Mouse (Mus musculus) midbrain, embryonic 13.5 days (tissue): ENCODE results near the gene Cep89. TPM values are rescaled to one million over a fixed set of nuclear protein-coding genes. Genes with fewer than 3 reads are reported as not detected.

Source experiments
- ATAC-seq: fragments of 200-750 bp; cut with Nextera tagmentation; 2 replicates; pipeline ENCODE4 v1.8.0; 2017; ENCODE audit warnings: mild to moderate bottlenecking, moderate TSS enrichment, moderate library complexity
- H3K27ac ChIP-seq: fragments of 300-500 bp; sonication (generic); 2 replicates; pipeline ENCODE4 v1.5.1; 2015; ENCODE audit warnings: inconsistent platforms, mild to moderate bottlenecking, moderate library complexity
- H3K27me3 ChIP-seq: fragments of 300-500 bp; sonication (generic); 2 replicates; pipeline ENCODE4 v1.6.1; 2015; ENCODE audit warnings: mild to moderate bottlenecking, inconsistent platforms
- H3K36me3 ChIP-seq: fragments of 300-500 bp; sonication (generic); 2 replicates; pipeline ENCODE4 v1.6.1; 2015; ENCODE audit warnings: mild to moderate bottlenecking, inconsistent platforms
- H3K4me1 ChIP-seq: fragments of 300-500 bp; sonication (generic); replicated peaks from 2 replicates; pipeline ENCODE4 v1.6.1; 2015; ENCODE audit warnings: inconsistent platforms
- H3K4me2 ChIP-seq: fragments of 300-500 bp; sonication (generic); replicated peaks from 2 replicates; pipeline ENCODE4 v1.6.1; 2015; ENCODE audit warnings: moderate library complexity, mild to moderate bottlenecking, inconsistent platforms
- H3K4me3 ChIP-seq: fragments of 300-500 bp; sonication (generic); replicated peaks from 2 replicates; pipeline ENCODE4 v1.5.1; 2015; ENCODE audit warnings: mild to moderate bottlenecking, inconsistent platforms
- H3K9ac ChIP-seq: fragments of 300-500 bp; sonication (generic); replicated peaks from 2 replicates; pipeline ENCODE4 v1.6.1; 2015; ENCODE audit warnings: mild to moderate bottlenecking, inconsistent platforms
- H3K9me3 ChIP-seq: fragments of 300-500 bp; sonication (generic); 2 replicates; pipeline ENCODE4 v1.6.1; 2016; ENCODE audit warnings: mild to moderate bottlenecking, inconsistent platforms
- WGBS: fragments of 180-500 bp; shearing (Covaris S2); methylation state at CpG from one replicate; pipeline ENCODE4 v1.1.7; 2015; 5-methylcytosine and 5-hydroxymethylcytosine counted together
- polyA plus RNA-seq: library from polyadenylated mRNA; unstranded; fragments of >200 nt; fragmentation: Nextera tagmentation; extraction: Ambion mirVana; gene quantifications from 2 replicates; pipeline ENCODE4 v1.2.1, GENCODE M21; 2015

Cep89 gene
- polyA plus RNA-seq = 36.2 and 38.3 TPM in 2 replicates

DNA sequence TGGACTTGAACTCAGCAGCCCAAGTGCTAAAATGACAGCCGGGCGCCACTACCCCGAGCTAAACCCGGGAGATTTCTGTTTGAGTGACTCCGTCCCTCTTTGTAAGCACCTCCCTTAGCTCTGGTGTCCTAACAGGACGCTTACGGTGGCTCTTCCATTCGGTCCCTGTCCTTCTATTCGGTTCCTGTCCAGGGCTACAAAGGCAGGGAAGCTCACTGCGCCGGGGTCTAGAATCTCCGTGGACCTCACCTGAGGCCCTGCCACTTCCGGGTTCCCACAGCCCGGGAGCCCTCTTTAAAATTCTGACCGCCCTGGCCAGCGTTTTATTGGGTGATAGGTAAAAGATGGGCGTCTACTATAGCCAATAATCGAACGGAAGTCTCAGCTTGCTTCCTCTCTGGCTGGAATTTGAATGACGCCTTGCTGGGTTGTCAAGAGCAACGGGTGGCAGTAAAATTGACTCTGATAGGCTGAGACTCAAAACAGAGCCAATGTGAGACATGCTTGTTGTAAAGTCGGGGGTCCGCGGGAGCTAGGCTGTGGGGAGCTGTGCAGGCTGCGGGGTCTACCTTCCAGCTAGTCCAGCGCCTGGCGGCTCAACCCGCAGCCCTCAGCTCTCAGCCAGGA, at the start of gene Cep89, which contains the start of gene Faap24:
TSS of gene Cep89 (plus strand) at position 494 of the 627 bp plus-strand sequence.
TSS of gene Faap24 (minus strand) at position 295 of the 627 bp plus-strand sequence.
- peak; percentile 99 for ATAC-seq
- Histone ChIP-seq H3K4me2 (peak within 1 kb of the TSS; percentile 83), H3K4me3 (peak within 1 kb of the TSS; percentile 71), H3K36me3 (peaks cover 54% of the 10 kb centered on the region), H3K27me3 (no peaks in the 10 kb centered on the region), H3K9me3 (no peaks in the 10 kb centered on the region), H3K4me1 (peaks cover 23% of the 10 kb centered on the region), H3K9ac (peak within 1 kb of the TSS; percentile 75), H3K27ac (no peak within 1 kb of the TSS)
- under 1% methylated on average over 28 of the region's 28 CpGs for WGBS

DNA sequence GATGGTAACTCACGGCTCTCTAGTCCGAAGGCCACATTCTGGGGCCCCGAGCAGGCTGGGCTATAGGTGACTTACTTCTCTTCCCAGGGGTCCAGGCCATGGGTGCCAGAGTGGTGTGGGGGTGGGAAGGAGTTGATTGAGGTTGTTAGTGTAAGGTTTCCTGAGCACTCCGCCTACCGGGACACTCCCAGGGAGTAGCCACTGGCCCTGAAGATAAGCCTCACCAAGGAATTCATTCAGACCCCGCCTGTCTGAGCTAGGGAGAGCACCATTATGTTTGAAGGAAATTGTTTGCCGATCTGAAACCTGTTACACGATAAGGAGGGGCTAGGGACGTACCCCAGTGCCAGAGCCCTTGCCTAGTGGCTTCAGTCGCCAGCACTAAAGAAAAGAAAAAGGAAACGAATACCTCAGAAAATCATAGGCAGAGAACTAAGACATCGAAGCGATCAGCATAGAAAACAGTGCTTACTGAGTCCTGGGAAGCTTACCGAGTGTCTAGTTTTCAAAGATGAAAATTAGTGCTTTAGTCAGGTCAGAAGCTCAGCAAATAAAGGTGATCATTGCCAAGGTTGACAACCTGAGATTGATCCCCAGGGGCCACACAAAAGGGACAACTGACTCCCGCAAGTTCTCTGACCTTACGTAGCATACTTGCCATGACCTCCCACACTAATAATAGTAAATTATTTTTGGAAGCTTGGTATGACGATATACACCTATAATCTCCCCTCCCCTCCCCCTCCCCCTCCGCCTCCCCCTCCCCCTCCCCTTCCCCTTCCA, 48.7 kb upstream of the Cep89 start:
- ATAC-seq = no peak
- no peak overlapping the region for H3K27ac ChIP-seq
- no peaks in the 10 kb centered on the region for H3K36me3 ChIP-seq
- no peaks in the 10 kb centered on the region for H3K27me3 ChIP-seq
- H3K4me1 ChIP-seq = no peaks in the 10 kb centered on the region
- no peak overlapping the region for H3K4me3 ChIP-seq
- no peak overlapping the region for H3K4me2 ChIP-seq
- H3K9me3 ChIP-seq = no peaks in the 10 kb centered on the region
- WGBS = 77% methylated on average over 17 of the region's 18 CpGs
- no peak overlapping the region for H3K9ac ChIP-seq

DNA sequence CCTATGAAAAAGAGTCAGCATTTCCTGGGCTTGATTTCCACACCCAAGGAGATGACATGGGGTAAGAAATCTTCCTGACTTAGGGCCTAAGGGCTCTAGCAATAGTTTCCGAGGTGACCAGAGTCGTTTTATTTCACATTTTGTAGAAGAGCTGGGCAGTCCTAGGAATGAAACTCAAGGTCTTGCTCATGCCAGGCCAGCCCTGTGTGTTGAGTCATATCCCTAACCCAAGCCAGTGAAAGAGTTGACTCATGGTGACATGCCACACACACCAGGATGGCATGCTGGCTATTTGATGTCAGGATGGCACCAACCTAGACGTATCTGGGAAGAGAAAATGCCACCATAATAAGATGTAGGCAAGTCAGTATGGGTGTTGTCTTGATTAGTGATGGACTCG, 47.8 kb upstream of the Cep89 start:
- H3K9ac ChIP-seq = no peak overlapping the region
- no peak overlapping the region for H3K27ac ChIP-seq
- no peak overlapping the region for H3K4me3 ChIP-seq
- no peak for ATAC-seq
- H3K27me3 ChIP-seq = no peaks in the 10 kb centered on the region
- WGBS = 89% methylated on average over 4 of the region's 4 CpGs
- H3K9me3 ChIP-seq = no peaks in the 10 kb centered on the region
- H3K4me1 ChIP-seq = no peaks in the 10 kb centered on the region
- H3K36me3 ChIP-seq = no peaks in the 10 kb centered on the region
- no peak overlapping the region for H3K4me2 ChIP-seq

DNA sequence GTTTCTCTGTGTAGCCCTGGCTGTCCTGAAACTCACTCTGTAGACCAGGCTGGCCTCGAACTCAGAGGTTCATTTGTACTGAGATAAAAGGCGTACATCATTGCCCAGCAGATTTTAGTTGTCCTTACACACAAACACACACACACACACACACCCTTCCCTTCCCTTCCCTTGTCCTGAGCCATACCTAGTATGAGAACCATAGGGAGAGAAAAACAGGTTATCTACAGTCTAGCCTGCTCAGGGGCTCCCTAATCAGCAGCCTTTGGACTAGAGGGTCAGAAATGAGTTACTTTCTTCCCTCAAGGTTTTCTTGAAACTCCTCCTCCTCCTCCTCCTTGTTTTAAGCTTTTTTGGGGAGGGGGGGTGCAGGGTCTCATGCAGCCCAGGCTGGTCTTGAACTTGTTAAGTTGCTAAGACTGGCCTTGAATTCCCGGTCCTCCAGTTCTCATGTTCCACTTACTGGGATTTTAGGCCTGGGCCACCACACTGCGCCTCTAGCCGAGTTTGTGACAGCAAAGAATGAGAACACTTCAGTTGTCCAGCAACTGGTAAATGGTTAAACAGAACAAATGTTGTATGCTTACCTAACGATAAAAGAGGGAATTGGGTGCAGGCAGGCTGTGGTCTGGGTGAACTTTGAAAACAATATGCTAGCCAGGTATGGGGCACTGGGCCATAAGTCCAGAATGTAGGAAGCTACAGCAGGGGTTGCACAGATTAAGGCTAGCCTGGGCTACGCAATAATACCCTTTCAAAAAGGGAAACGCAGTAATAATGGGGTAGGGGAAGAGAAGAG, 46.8 kb upstream of the Cep89 start:
- Histone ChIP-seq H3K4me1 (no peaks in the 10 kb centered on the region), H3K9me3 (no peaks in the 10 kb centered on the region), H3K36me3 (no peaks in the 10 kb centered on the region), H3K9ac (no peak overlapping the region), H3K4me3 (no peak overlapping the region), H3K27ac (no peak overlapping the region), H3K27me3 (no peaks in the 10 kb centered on the region), H3K4me2 (no peak overlapping the region)
- WGBS = 93% methylated on average over 8 of the region's 8 CpGs
- no peak for ATAC-seq

DNA sequence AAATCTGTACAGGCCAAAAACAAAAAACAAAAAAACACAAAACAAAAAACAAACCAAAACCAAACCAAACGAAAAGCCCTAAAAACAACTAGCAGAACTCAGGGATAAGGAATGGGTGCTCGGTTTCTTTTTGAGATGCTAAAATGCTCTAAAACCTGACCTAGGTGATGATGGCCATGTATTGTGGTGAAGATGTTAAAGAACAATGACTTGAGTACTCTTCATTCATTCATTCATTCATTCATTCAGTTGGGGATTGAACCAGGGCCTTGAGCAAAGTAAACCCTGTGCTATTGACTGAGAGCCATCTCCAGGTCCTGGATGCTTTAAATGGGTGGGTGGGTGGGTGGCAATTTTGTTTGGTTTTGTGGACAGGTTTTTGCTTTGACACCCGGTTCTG, 45.7 kb upstream of the Cep89 start:
- Histone ChIP-seq H3K36me3 (no peaks in the 10 kb centered on the region), H3K27me3 (no peaks in the 10 kb centered on the region), H3K9ac (no peak overlapping the region), H3K4me2 (no peak overlapping the region), H3K4me3 (no peak overlapping the region), H3K9me3 (no peaks in the 10 kb centered on the region), H3K27ac (no peak overlapping the region), H3K4me1 (no peaks in the 10 kb centered on the region; the same call in 1 of the 2 replicates)
- WGBS = 89% methylated on average over 3 of the region's 3 CpGs
- ATAC-seq = no peak

DNA sequence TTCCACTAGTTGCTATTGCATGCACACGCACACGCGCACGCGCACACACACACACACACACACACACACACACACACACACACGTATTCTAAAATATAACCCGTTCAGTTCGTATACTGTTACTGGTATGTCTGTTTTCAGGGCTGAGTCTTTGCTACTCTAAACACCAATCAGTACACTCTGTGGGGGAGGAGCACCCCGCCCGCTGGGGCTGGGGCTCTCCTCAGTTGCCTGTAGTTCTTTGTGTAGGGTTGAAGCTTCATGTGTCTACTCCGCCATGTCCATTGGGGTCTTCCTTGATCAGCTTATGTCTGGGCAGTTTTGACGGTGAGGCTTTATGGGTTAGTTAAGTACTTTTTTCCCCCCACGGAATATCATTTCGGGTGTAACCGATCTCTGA, 43.5 kb upstream of the Cep89 start:
- Histone ChIP-seq H3K27me3 (no peaks in the 10 kb centered on the region), H3K4me3 (no peak overlapping the region), H3K36me3 (no peaks in the 10 kb centered on the region), H3K27ac (no peak overlapping the region), H3K9ac (no peak overlapping the region), H3K4me1 (no peaks in the 10 kb centered on the region; the same call in 1 of the 2 replicates), H3K9me3 (no peaks in the 10 kb centered on the region), H3K4me2 (no peak overlapping the region)
- no peak for ATAC-seq
- WGBS = 89% methylated on average over 15 of the region's 15 CpGs

DNA sequence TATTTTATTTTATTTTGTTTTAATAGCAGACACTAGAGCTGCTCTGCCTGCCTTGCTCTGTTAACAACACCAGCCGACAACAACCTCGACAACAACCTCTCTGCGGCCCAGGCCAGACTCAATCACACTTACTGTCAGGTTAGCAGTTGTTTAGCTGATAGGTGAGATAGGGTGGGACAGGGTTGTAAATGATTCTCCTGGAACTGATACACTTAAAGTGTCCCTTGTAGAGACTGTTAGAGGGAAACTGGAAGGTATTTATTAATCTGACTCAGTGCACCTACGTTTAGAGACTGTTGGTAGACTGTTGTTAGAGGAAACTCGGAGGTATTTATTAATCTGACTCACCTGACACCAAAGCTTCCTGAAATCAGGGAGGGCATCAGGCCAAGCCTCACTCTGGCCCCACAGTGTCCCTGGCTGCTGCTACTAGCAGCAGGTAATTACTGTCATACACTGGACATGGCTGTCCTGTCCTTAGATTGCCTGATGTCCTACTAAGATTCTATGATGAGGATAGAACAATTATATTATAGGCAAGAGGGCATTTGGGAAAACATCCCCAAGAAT, 41.4 kb upstream of the Cep89 start:
- Histone ChIP-seq H3K4me2 (no peak overlapping the region), H3K4me3 (no peak overlapping the region), H3K27ac (no peak overlapping the region)

DNA sequence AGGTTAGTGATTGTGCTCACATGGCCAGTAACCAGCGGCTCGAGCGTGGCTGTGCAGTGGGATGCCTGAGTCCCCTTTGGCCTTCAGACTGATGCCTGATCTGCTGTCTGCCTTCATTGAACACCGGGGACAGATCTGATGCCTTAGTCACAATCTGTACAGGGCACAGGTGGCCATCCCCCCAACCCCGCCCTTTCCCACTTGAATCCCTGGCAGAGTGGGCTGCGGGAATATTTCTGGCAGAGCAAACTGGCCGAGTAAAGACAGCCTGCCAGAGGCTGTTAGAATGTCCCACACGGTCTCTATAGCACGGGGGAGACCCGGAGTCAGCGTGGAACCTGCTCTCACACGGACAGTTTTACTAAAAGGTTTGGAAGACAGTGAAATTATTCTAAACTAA, 39.2 kb upstream of the Cep89 start:
- 88% methylated on average over 12 of the region's 12 CpGs for WGBS
- Histone ChIP-seq H3K4me1 (no peaks in the 10 kb centered on the region; the same call in 1 of the 2 replicates), H3K9me3 (no peaks in the 10 kb centered on the region), H3K9ac (no peak overlapping the region), H3K27me3 (no peaks in the 10 kb centered on the region), H3K27ac (no peak overlapping the region), H3K4me2 (no peak overlapping the region), H3K36me3 (no peaks in the 10 kb centered on the region), H3K4me3 (no peak overlapping the region)
- ATAC-seq = no peak

More for the DNA sequence above, 41.4 kb upstream of the Cep89 start:
- no peak for ATAC-seq
- no peaks in the 10 kb centered on the region for H3K36me3 ChIP-seq
- H3K9me3 ChIP-seq = no peaks in the 10 kb centered on the region
- no peaks in the 10 kb centered on the region for H3K27me3 ChIP-seq
- WGBS = 89% methylated on average over 5 of the region's 5 CpGs
- no peak overlapping the region for H3K9ac ChIP-seq
- H3K4me1 ChIP-seq = no peaks in the 10 kb centered on the region; the same call in 1 of the 2 replicates

DNA sequence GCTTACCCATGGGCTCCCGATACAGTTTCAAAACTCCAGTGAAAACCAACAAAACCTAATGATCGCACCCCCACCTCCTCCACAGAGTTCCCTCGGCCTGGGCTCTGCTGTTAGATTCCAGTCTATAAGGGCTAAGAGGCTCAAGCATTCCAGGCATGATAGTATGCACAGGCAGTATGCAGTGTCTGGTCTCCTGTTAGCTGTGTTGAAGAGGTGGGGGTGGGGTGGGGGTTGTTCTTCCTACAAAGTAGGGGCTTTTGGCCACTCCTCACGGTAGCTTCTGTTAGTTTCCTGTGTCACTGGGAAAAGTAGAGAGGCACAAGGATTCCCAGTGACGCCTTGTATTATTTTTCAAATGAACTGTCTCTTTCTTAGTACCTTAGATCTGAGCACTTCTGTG, 34.6 kb upstream of the Cep89 start:
- H3K9me3 ChIP-seq = no peaks in the 10 kb centered on the region
- 75% methylated on average over 5 of the region's 5 CpGs for WGBS
- no peak overlapping the region for H3K9ac ChIP-seq
- no peak overlapping the region for H3K27ac ChIP-seq
- no peaks in the 10 kb centered on the region for H3K27me3 ChIP-seq
- H3K4me3 ChIP-seq = no peak overlapping the region
- no peak for ATAC-seq
- no peaks in the 10 kb centered on the region for H3K4me1 ChIP-seq
- no peak overlapping the region for H3K4me2 ChIP-seq
- no peaks in the 10 kb centered on the region for H3K36me3 ChIP-seq

DNA sequence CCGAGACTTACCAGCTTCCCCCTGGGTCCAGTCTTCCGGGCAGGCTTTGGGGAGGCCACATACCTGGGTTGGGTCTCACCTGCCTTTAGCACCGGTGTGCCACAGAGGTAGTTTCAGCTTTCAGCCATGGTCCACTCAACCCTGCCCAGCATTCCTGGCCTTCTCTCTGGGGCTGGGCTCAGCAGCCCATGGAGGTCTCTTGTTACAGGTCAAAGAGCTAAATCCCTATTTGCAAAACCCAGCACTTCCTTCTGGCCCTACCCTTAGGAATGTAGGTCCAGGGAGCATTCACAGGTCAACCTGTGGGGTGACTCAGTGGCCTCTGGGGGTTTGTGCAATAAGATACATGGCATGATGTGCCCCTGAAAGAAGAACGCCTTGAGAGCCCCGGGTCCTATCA, 34.0 kb upstream of the Cep89 start:
- Histone ChIP-seq H3K9me3 (no peaks in the 10 kb centered on the region), H3K27me3 (no peaks in the 10 kb centered on the region), H3K4me1 (no peaks in the 10 kb centered on the region), H3K4me3 (no peak overlapping the region), H3K36me3 (no peaks in the 10 kb centered on the region), H3K4me2 (no peak overlapping the region), H3K9ac (no peak overlapping the region), H3K27ac (no peak overlapping the region)
- ATAC-seq = no peak
- 86% methylated on average over 5 of the region's 5 CpGs for WGBS

DNA sequence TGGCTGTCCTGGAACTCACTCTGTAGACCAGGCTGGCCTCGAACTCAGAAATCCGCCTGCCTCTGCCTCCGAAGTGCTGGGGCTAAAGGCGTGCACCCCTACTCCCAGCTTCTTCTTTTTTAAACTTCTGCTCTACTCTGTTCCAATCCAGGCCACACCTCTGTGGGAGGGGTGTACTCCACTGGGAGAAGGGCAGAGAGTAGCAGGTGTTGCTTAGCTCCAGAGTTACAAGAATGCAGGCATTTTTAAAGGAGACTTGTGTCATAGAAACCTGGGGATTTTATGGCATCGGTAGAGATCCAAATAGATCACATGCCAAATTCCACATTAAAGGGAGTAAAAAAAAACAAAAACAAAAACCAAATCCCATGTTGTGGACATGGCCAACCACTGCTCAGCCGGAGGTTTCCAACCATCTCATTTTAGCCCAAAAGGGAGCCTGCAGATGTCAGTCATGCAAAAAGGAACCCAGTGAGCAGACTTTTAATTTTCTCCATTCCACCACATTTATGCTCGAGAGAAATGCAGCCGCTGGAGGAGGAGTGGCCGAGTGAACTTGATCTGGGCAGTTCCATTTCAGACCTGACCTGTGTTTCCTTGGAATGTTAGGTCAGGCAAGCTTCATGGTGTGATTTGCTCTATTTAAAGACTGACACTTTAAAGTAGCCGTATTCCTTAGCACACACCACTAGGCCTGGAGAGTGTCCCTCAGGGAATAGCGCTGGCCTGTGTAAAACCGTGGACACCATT, 31.5 kb upstream of the Cep89 start:
- Histone ChIP-seq H3K27ac (no peak overlapping the region), H3K9ac (no peak overlapping the region), H3K27me3 (no peaks in the 10 kb centered on the region), H3K4me2 (no peak overlapping the region), H3K36me3 (no peaks in the 10 kb centered on the region), H3K4me1 (no peaks in the 10 kb centered on the region), H3K4me3 (no peak overlapping the region), H3K9me3 (no peaks in the 10 kb centered on the region; the same call in 1 of the 2 replicates)
- 77% methylated on average over 12 of the region's 12 CpGs for WGBS
- no peak for ATAC-seq
